In the genomic region with DNA sequence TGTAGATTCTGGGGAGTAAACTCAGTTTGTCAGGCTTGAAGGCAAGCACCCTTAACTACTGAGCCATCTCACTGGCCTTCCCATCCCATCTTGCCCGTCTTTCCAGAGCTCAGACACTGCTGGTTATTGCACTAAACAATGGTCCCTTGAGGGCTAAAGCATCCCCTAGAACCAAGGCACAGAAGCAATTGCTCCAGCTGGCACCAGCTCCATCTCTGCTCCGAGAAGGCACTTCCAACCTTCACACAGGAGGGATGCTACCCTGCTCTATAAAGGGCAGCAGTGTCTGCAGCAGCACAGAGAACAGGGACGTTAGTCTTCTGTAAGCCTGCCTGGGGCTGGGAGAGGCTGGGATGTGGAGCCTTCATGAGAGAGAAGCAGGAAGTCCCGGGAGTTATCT, we compare ENCODE assay signal across 17 mouse cellular contexts. TPM values are rescaled to one million over a fixed set of nuclear protein-coding genes. Genes with fewer than 3 reads are reported as not detected.
"Had no signal": no experiment of that assay in that cellular context is flagged by ENCODE, and none has a peak within 500 bp of the region (broad histone marks: within the 10 kb centered on the region; RNA-seq: fewer than 3 reads in every experiment).

A gene (plus strand): TSS at position 301 of the 400 bp plus-strand sequence.

- H3K27ac ChIP-seq: neural tube, embryonic 13.5 days; neural tube, embryonic 15.5 days; stomach, embryonic 15.5 days; stomach, postnatal 0 days had no signal

- DNase-seq: retina, postnatal 1 day; right cerebral cortex, adult 18-20 months; right cerebral cortex, postnatal 14 days; right cerebral cortex, postnatal 25 days; right cerebral cortex, postnatal 4 days; spleen, adult 18-20 months; thymus, adult 18-20 months; thymus, adult 2 months; thymus, postnatal 14 days; thymus, postnatal 25 days; thymus, postnatal 36 days; thymus, postnatal 4 days had no signal

- H3K4me3 ChIP-seq: neural tube, embryonic 13.5 days; neural tube, embryonic 15.5 days; stomach, embryonic 15.5 days had no signal

RNA-seq across cellular contexts. Expression of the gene that starts here (rescaled TPM):
- total RNA-seq: neutrophil, adult 5-6 weeks had no signal
